Mouse (Mus musculus): ENCODE results near the gene Sorcs2.
A peak's percentile ranks its signal among the peaks of the same experiment; 100 is the strongest.

The Sorcs2 gene

GRCm38 (mm10) chr5:36069503-36070360, 328.2 kb downstream of the Sorcs2 start:
- TF ChIP-seq NANOG (IDR thresholded peaks at IDR 0.05; ENCODE audit: borderline replicate concordance, low read length) = no peak
- peaks cover 3% of the 10 kb centered on the region; the same call in 1 of the 2 replicates for H3K4me1 ChIP-seq (replicated peaks; ENCODE audit: low read depth, low read length)
- no peak overlapping the region for H3K4me3 ChIP-seq (replicated peaks; ENCODE audit: low read length)
- H3K27me3 ChIP-seq (ENCODE audit: insufficient read depth, low read length) = 0 out of 2 replicates have a peak, but pooled peaks cover 5% of the 10 kb centered on the region
- H3K36me3 ChIP-seq (ENCODE audit: insufficient read depth, low read length) = no peaks in the 10 kb centered on the region
- peaks cover 6% of the 10 kb centered on the region; the same call in 1 of the 2 replicates for H3K9me3 ChIP-seq (ENCODE audit: low read length)

GRCm38 (mm10) chr5:36067651-36068181, 330.2 kb downstream of the Sorcs2 start:
- peaks cover 3% of the 10 kb centered on the region; the same call in 1 of the 2 replicates for H3K4me1 ChIP-seq (replicated peaks; ENCODE audit: low read depth, low read length)

GRCm38 (mm10) chr5:36057804-36058322, 340.1 kb downstream of the Sorcs2 start:
- H3K36me3 ChIP-seq (ENCODE audit: insufficient read depth, low read length) = no peaks in the 10 kb centered on the region
- TF ChIP-seq POU5F1 (IDR thresholded peaks at IDR 0.05; ENCODE audit: borderline replicate concordance, low read length) (no peak), CTCF (conservative IDR thresholded peaks at IDR 0.05; ENCODE audit: low read length) (no peak), NANOG (IDR thresholded peaks at IDR 0.05; ENCODE audit: borderline replicate concordance, low read length) (no peak)
- no peak overlapping the region for H3K4me3 ChIP-seq (replicated peaks; ENCODE audit: low read length)
- H3K4me1 ChIP-seq (replicated peaks; ENCODE audit: low read depth, low read length) = no peaks in the 10 kb centered on the region
- H3K27me3 ChIP-seq (ENCODE audit: insufficient read depth, low read length) = 0 out of 2 replicates have a peak, but pooled peaks cover 4% of the 10 kb centered on the region
- H3K9me3 ChIP-seq (ENCODE audit: low read length) = peaks cover 6% of the 10 kb centered on the region; the same call in 1 of the 2 replicates

More at GRCm38 (mm10) chr5:36067651-36068181, 330.2 kb downstream of the Sorcs2 start:
- TF ChIP-seq NANOG (IDR thresholded peaks at IDR 0.05; ENCODE audit: borderline replicate concordance, low read length) (no peak), POU5F1 (IDR thresholded peaks at IDR 0.05; ENCODE audit: borderline replicate concordance, low read length) (no peak), CTCF (conservative IDR thresholded peaks at IDR 0.05; ENCODE audit: low read length) (no peak)
- no peak overlapping the region for H3K4me3 ChIP-seq (replicated peaks; ENCODE audit: low read length)
- no peaks in the 10 kb centered on the region for H3K9me3 ChIP-seq (ENCODE audit: low read length)
- no peaks in the 10 kb centered on the region for H3K36me3 ChIP-seq (ENCODE audit: insufficient read depth, low read length)
- 0 out of 2 replicates have a peak, but pooled peaks cover 5% of the 10 kb centered on the region for H3K27me3 ChIP-seq (ENCODE audit: insufficient read depth, low read length)

GRCm38 (mm10) chr5:36056921-36057320, 341.0 kb downstream of the Sorcs2 start:
- no peaks in the 10 kb centered on the region for H3K4me1 ChIP-seq (replicated peaks; ENCODE audit: low read depth, low read length)
- H3K9me3 ChIP-seq (ENCODE audit: low read length) = peaks cover 6% of the 10 kb centered on the region; the same call in 1 of the 2 replicates
- peaks cover 4% of the 10 kb centered on the region; the same call in 1 of the 2 replicates for H3K27me3 ChIP-seq (ENCODE audit: insufficient read depth, low read length)
- H3K36me3 ChIP-seq (ENCODE audit: insufficient read depth, low read length) = no peaks in the 10 kb centered on the region
- no peak for TF ChIP-seq POU5F1 (IDR thresholded peaks at IDR 0.05; ENCODE audit: borderline replicate concordance, low read length)
- TF ChIP-seq NANOG (IDR thresholded peaks at IDR 0.05; ENCODE audit: borderline replicate concordance, low read length) = no peak
- TF ChIP-seq CTCF (conservative IDR thresholded peaks at IDR 0.05; ENCODE audit: low read length) = no peak
- no peak overlapping the region for H3K4me3 ChIP-seq (replicated peaks; ENCODE audit: low read length)

GRCm38 (mm10) chr5:36055876-36056275, 342.1 kb downstream of the Sorcs2 start:
- H3K4me3 ChIP-seq (replicated peaks; ENCODE audit: low read length) = no peak overlapping the region
- peaks cover 4% of the 10 kb centered on the region; the same call in 1 of the 2 replicates for H3K27me3 ChIP-seq (ENCODE audit: insufficient read depth, low read length)
- H3K4me1 ChIP-seq (replicated peaks; ENCODE audit: low read depth, low read length) = no peaks in the 10 kb centered on the region
- no peak for TF ChIP-seq POU5F1 (IDR thresholded peaks at IDR 0.05; ENCODE audit: borderline replicate concordance, low read length)
- no peak for TF ChIP-seq NANOG (IDR thresholded peaks at IDR 0.05; ENCODE audit: borderline replicate concordance, low read length)
- TF ChIP-seq CTCF (conservative IDR thresholded peaks at IDR 0.05; ENCODE audit: low read length) = no peak
- peaks cover 6% of the 10 kb centered on the region; the same call in 1 of the 2 replicates for H3K9me3 ChIP-seq (ENCODE audit: low read length)
- no peaks in the 10 kb centered on the region for H3K36me3 ChIP-seq (ENCODE audit: insufficient read depth, low read length)

- no peak for TF ChIP-seq NANOG (IDR thresholded peaks at IDR 0.05; ENCODE audit: borderline replicate concordance, low read length)
- TF ChIP-seq CTCF (conservative IDR thresholded peaks at IDR 0.05; ENCODE audit: low read length) = peak; percentile 23; the same call in 1 of the 2 replicates
- H3K9me3 ChIP-seq (ENCODE audit: low read length) = peaks cover under 1% of the 10 kb centered on the region; the same call in 1 of the 2 replicates
- no peak overlapping the region for H3K4me3 ChIP-seq (replicated peaks; ENCODE audit: low read length)
- no peaks in the 10 kb centered on the region for H3K36me3 ChIP-seq (ENCODE audit: insufficient read depth, low read length)
- H3K4me1 ChIP-seq (replicated peaks; ENCODE audit: low read depth, low read length) = no peaks in the 10 kb centered on the region
- H3K27me3 ChIP-seq (ENCODE audit: insufficient read depth, low read length) = peaks cover 4% of the 10 kb centered on the region; the same call in 1 of the 2 replicates
These were observed 343.4 kb downstream of the Sorcs2 start for GRCm38 (mm10) chr5:36054498-36054897.

GRCm38 (mm10) chr5:36043154-36043553, 354.8 kb downstream of the Sorcs2 start:
- no peaks in the 10 kb centered on the region for H3K9me3 ChIP-seq (ENCODE audit: low read length)
- H3K27me3 ChIP-seq (ENCODE audit: insufficient read depth, low read length) = no peaks in the 10 kb centered on the region
- H3K4me3 ChIP-seq (replicated peaks; ENCODE audit: low read length) = no peak overlapping the region
- no peak for TF ChIP-seq POU5F1 (IDR thresholded peaks at IDR 0.05; ENCODE audit: borderline replicate concordance, low read length)
- no peak for TF ChIP-seq NANOG (IDR thresholded peaks at IDR 0.05; ENCODE audit: borderline replicate concordance, low read length)
- TF ChIP-seq CTCF (conservative IDR thresholded peaks at IDR 0.05; ENCODE audit: low read length) = no peak
- H3K4me1 ChIP-seq (replicated peaks; ENCODE audit: low read depth, low read length) = no peaks in the 10 kb centered on the region
- no peaks in the 10 kb centered on the region for H3K36me3 ChIP-seq (ENCODE audit: insufficient read depth, low read length)

GRCm38 (mm10) chr5:36041756-36042155, 356.2 kb downstream of the Sorcs2 start:
- no peaks in the 10 kb centered on the region for H3K36me3 ChIP-seq (ENCODE audit: insufficient read depth, low read length)
- no peaks in the 10 kb centered on the region for H3K9me3 ChIP-seq (ENCODE audit: low read length)
- no peaks in the 10 kb centered on the region for H3K27me3 ChIP-seq (ENCODE audit: insufficient read depth, low read length)
- H3K4me3 ChIP-seq (replicated peaks; ENCODE audit: low read length) = no peak overlapping the region
- H3K4me1 ChIP-seq (replicated peaks; ENCODE audit: low read depth, low read length) = no peaks in the 10 kb centered on the region
- TF ChIP-seq CTCF (conservative IDR thresholded peaks at IDR 0.05; ENCODE audit: low read length) (no peak), NANOG (IDR thresholded peaks at IDR 0.05; ENCODE audit: borderline replicate concordance, low read length) (no peak), POU5F1 (IDR thresholded peaks at IDR 0.05; ENCODE audit: borderline replicate concordance, low read length) (no peak)
